Mouse (Mus musculus) urinary bladder, postnatal 14 days (tissue): Measurements from ENCODE around the gene Bbx.

Experiments used
- DNase-seq: peaks from one replicate; pipeline ENCODE4 v3.0.0; 2021; ENCODE audit warnings: low spot score

Gene Bbx

GRCm38 (mm10) chr16:50160418-50161271 is 271.5 kb downstream of the Bbx start:
- DNase-seq = no peak

GRCm38 (mm10) chr16:50158546-50158945 is 273.6 kb downstream of the Bbx start:
- no peak for DNase-seq

GRCm38 (mm10) chr16:50149606-50150005 is 282.6 kb downstream of the Bbx start:
- DNase-seq = no peak

GRCm38 (mm10) chr16:50147900-50148299 is 284.3 kb downstream of the Bbx start:
- no peak for DNase-seq
